Mouse (Mus musculus) R1 (cell line): ENCODE measurements at regions not wholly inside any gene's neighbourhood (a gene's known extent, or its start where the extent isn't known, plus 50 kb on each side); places are given as distances from the start of the nearest gene placed in this dataset.

Source experiments
- DNase-seq: peaks from one replicate; pipeline ENCODE4 v3.0.0-alpha.2; 2018; ENCODE audit warnings: low read depth, low spot score

- DNase-seq = no peak
Measured at GRCm38 (mm10) chr2:180404168-180404567, 51.9 kb upstream of the Slco4a1 start.

- no peak for DNase-seq
Measured at GRCm38 (mm10) chr2:180403621-180404020, 52.4 kb upstream of the Slco4a1 start.

- no peak for DNase-seq
Measured at GRCm38 (mm10) chr2:180402851-180403459, 53.1 kb upstream of the Slco4a1 start.

- DNase-seq = no peak
Measured at GRCm38 (mm10) chr2:180402433-180402832, 53.6 kb upstream of the Slco4a1 start.

GRCm38 (mm10) chr2:180401409-180402391 lies 54.3 kb upstream of the Slco4a1 start:
- DNase-seq = no peak

GRCm38 (mm10) chr2:180400514-180401019 lies 55.5 kb upstream of the Slco4a1 start:
- DNase-seq = no peak

GRCm38 (mm10) chr2:180399651-180400513 lies 56.2 kb upstream of the Slco4a1 start:
- no peak for DNase-seq

- no peak for DNase-seq
Measured at GRCm38 (mm10) chr2:180398851-180399447, 57.1 kb upstream of the Slco4a1 start.

GRCm38 (mm10) chr2:180398481-180398754 lies 57.6 kb upstream of the Slco4a1 start:
- DNase-seq = no peak

- no peak for DNase-seq
Measured at GRCm38 (mm10) chr2:180397723-180398480, 58.1 kb upstream of the Slco4a1 start.

- DNase-seq = no peak
Measured at GRCm38 (mm10) chr2:180396664-180397377, 59.2 kb upstream of the Slco4a1 start.

- DNase-seq = no peak
Measured at GRCm38 (mm10) chr2:180396211-180396610, 59.8 kb upstream of the Slco4a1 start.

- no peak for DNase-seq
Measured at GRCm38 (mm10) chr2:180395279-180396034, 60.6 kb upstream of the Slco4a1 start.

GRCm38 (mm10) chr2:180392846-180393700 lies 58.6 kb upstream of the Gata5 start:
- DNase-seq = no peak

GRCm38 (mm10) chr2:180392298-180392697 lies 57.8 kb upstream of the Gata5 start:
- DNase-seq = no peak

GRCm38 (mm10) chr2:180391349-180391748 lies 56.9 kb upstream of the Gata5 start:
- DNase-seq = no peak

- no peak for DNase-seq
Measured at GRCm38 (mm10) chr2:180390216-180390996, 55.9 kb upstream of the Gata5 start.

GRCm38 (mm10) chr2:180389486-180389885 lies 55.0 kb upstream of the Gata5 start:
- no peak for DNase-seq
